Mouse (Mus musculus): ENCODE measurements at regions not wholly inside any gene's neighbourhood (a gene's known extent, or its start where the extent isn't known, plus 50 kb on each side); places are given as distances from the start of the nearest gene placed in this dataset.

DNA sequence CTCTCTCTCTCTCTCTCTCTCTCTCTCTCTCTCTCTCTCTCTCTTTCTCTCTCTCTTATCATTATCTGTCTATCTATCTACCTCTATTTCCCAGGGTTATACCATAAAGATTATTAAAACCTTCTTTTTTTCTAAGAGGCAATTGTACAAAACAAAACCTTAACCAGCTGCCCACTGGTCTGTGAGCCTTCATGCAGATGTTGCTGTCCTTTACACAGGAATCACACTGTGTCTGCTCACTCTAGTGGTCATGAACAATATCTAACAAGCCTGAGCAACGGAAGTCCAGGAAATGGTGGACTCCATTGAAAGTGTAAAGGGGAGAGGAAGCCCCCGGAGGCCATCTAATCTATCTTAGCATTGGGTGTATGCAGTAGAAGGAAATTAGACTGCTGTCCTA lies 156.9 kb upstream of the Sox11 start:
- DNase-seq (ENCODE audit: low spot score in 2 of 2), result no peak

DNA sequence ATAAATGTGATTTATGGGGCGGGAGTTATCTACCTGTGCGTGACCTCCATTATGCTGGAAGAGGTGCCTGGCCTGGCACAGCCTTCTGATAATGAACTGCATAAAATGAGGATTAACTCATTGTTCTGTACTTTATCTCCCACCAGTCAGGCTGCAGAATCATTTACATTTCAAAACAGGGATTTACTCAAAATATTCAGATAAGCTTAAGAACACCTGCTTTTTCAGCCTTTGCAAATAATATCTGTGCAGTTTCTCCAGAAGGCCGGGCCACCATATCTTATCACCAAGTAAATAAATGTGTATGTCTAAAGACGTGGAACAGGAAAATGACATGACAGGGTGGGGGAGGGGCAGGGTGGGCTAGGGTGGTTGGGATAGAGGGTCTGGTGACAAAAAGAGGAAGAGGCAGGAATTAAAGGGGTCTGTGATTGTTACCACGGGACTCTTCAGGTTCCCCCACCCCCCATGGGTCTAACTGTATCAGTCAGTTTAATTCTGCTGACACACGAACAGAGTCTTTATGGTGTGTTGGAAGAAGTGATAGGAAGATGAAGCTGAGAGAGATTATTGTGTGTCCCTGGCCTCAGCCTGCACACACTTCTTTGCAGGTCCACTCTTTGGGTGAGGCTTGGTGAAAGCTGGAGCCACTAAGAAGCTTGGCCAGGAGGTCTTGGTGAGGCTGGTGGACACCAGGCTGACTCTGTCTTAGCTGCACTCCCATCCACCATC lies 154.6 kb upstream of the Sox11 start:
- DNase-seq (ENCODE audit: low spot score in 2 of 2), result no peak

DNA sequence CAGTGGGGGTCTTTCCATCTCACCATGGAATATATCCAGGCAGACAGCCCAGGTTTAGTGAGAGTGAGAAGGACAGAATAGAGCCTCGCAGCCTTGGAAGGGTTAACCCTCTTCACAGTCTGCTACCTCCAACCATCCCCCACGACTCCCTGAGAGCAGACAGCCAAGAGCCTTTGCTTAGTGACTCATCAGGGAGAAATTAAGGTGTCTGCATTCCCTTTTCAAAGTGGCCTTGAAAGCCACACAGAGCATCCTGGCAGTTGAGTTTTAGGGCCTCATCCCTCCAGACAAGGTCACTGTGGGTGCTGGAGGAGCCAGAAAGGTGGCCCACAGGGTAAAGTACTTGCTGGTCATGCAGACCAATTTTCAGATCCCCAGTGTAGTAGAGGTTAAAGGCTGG lies 149.9 kb upstream of the Sox11 start:
- DNase-seq (ENCODE audit: low spot score in 2 of 2), result no peak

DNA sequence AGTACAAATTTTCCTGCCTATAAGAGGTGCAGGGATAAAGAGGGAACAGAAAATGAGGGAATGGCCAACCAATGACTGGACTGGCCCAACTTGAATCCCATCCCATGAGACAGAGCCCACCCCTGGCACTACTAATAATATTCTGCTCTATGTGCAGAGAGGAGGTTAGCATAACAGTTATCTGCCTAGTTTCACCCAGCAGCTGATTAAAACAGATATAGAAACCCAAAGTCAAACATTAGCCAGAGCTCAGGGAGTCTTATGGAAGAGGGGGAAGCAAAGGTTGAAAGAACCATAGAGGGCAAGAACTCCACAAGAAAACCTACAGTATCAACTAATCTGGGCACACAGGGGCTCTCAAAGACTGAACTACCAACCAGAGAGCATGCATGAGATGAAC lies 138.9 kb upstream of the Sox11 start:
- no peak for DNase-seq (ENCODE audit: low spot score in 2 of 2)

DNA sequence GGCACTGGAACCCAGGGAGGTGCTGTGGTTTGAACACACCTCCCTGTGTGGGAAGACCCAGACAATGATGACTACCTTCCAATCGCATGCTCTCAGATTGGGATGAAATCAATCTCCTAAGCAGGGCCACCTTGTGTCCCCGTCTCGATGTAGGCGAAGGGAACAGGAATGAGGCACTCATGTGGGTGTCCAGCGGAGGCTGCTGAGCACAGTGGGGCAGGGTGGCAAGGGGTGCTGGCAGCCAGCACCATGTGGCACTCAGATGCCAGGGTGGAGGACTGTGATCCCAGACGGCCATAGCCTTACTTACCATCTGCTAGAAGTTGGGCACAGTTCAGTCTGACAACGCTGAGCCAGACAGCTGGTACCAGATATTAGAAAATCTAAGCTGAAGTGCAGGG lies 137.2 kb upstream of the Sox11 start:
- DNase-seq (ENCODE audit: low spot score in 2 of 2), result no peak

DNA sequence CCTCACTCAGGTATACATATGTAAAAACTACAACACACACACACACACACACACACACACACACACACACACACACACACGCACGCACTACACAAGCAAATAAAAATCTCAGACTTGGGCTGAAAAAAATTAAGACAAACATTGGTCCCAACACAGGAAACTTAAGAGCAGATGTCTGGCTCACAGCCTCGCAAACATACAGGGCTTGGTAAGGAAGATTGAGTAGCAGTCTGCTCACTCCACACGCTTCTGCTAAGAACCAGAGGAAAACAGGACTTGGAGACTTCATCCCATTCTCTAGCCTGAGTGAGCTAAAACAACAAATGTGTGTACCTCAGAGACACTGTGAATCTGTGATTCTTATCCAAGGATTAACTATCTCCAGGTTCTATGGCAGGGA lies 132.3 kb upstream of the Sox11 start:
- no peak for DNase-seq (ENCODE audit: low spot score in 2 of 2)

DNA sequence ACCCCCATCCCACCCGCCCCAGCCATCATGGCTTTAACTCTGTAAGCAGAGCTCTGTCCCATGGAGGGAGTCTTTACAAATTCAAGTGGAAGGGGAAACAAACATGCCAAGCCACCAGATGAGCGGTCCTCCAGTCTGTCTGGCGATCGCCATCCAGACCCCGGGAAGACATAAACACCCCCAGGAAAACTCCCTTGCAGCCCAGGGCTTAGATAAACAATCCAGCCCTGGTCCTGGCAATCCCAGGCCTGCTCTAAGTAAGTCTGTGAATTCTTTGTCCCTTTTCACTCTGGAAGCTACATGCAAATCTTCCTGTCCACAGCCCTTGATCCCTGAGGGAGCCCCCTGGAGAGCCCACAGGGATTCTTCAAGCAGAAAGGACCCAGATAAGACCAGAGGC lies 129.2 kb upstream of the Sox11 start:
- no peak for DNase-seq (ENCODE audit: low spot score in 2 of 2)

DNA sequence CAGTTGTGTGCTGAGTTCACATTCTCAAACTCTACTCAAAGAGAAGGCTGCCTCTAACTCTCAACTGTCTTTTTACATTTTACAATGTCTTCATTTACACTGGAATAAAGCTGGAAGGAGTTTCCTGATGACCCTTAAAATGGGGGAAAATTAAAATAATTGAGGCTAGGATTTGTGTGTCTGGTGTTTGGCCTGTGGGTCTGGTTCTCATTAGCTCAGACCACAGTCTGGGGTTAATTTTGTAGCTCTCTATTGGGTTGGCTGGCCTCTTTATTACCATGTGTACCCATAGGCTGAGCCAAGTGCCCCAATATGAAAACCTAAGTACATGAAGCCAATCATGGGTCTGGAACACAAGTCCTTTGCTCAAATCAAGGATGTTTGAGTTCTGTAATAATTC lies 128.0 kb upstream of the Sox11 start:
- DNase-seq (ENCODE audit: low spot score in 2 of 2), result no peak

DNA sequence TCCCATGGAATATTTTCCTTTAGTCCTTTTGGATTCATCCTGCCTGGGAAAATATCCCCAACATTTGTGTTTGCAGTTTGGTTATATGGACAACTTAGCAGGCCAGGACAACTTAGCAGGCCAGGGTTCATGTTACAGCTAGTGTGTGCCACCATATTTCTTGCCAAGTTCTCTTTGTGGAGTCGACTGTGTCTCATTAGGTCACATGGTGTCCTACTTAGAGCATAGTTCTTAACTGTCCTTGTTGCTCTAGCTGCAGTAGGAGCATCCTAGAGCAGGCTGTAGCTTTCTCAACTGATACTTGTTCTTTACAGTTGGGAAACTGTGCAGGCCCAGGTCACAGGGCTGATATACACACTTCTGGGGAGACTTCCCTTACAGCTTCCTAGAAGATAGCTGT lies 126.4 kb upstream of the Sox11 start:
- DNase-seq (ENCODE audit: low spot score in 2 of 2), result no peak

DNA sequence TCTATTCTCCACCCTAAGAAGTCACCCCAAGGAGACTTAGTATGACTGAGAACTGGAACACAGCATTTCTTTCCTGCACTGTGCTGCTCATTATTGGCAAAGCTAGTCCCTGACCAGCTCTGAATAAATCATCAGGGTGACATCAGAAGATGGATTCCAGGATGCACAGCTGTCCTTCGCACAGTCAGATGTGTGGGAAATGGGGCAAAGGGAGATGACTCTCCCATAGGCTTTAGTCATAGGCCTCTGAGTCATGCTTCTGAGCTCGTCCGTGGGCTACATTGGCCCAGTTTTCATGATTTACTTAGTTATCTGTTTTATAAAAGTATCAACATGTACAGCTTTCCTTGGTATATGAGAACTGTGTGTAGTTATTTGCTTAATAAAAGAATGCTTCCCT lies 125.8 kb upstream of the Sox11 start:
- DNase-seq (ENCODE audit: low spot score in 2 of 2), result no peak

DNA sequence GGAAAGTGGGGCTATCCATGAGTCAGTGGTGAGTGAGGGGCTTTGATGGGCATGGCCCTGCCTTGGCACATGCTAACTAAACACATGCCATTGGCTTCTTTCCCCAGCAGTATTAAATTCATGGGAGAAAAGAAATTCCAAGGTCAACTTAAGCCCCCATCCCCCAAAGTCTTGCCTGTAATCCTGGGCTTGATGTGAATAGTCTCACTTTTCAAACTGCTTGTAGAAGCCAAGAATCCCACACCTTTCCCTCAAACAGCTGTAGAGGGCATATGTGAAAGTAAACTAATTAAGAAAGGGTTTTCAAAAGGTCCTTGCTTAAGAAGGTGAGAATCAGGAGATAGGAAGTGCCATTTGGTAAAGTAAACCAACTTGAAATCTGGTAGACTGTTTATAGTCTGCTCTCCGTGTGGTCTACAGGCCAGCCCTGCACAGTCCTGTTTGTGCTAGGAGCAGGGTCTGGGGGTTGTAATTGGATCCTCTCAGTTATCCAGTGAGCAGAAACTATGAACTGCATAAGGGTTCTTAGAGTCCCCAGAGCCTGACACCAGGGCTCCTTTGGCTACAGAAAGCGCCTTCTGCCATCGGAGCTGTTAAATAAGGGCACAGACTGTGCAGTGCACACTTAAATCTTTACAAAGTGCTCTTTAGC lies 123.3 kb upstream of the Sox11 start:
- no peak for DNase-seq (ENCODE audit: low spot score in 2 of 2)

DNA sequence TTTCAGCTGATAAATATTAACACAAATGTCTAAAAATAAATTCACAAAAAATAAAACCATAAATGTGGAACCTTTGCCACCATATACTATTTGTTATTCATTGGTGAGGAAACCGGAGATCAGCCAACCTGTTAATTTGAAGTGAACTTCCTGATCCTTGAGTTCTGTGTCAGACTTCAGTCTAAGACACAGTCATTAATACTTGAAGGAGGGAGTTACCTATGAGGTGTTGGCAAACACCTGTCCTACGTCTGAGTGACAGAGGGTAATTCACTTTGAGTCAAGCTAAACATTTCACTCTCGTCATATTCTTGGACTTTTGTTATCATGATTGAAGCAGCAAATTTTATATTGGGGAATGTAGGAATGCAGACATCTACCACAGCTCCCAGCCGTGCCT lies 116.3 kb upstream of the Sox11 start:
- no peak for DNase-seq (ENCODE audit: low spot score in 2 of 2)

DNA sequence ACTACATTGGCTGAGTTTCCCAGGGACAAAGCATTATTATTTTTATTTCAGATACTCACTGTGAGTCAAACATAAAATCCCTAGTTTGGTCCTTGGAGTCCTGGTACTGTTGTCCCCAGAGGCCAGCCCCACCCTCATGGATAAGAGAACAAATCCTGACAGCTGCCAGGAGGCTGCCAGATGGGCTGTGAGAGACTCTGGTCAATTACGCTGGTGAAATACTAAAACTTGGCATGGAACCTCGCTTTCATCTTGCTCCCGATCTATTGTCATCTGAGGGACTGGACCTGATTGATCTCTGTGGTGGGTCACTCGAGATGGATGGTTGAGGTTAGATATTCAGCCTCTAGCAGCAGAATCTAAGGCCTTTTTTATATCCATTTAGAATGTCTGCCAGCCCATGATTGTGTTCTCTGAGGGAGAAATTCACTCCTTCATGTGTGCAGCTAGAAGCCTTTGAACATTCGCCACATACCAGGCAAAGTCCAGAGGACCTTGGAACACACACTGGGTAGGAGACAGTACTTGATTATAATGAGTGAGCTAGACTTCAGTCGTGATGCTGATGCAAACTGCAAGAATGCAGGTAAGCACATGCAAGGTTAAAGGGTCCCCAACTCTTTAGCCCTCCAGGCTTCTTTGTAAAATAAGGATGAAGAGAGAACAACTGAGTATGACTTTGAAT lies 95.4 kb upstream of the Sox11 start:
- no peak for DNase-seq (ENCODE audit: low spot score in 2 of 2)

DNA sequence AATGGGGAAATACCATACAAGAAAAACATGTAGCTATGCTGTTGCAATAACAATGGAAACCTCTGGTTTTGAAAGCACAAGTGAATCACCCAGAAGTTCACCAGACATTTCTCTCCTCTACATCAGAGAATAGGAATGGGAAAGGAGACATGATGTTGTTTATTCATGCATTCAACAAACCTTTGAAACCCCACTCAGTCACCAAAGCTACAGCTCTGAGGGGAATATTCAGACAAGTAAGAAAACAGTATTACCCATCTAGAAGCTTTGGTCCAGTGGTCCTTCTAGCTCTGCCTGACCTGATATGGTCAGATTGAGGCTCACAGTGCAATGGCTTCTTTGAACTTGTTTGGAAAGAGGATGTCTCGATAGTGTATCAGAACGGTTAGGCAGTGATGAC lies 89.0 kb upstream of the Sox11 start:
- no peak for DNase-seq (ENCODE audit: low spot score in 2 of 2)

DNA sequence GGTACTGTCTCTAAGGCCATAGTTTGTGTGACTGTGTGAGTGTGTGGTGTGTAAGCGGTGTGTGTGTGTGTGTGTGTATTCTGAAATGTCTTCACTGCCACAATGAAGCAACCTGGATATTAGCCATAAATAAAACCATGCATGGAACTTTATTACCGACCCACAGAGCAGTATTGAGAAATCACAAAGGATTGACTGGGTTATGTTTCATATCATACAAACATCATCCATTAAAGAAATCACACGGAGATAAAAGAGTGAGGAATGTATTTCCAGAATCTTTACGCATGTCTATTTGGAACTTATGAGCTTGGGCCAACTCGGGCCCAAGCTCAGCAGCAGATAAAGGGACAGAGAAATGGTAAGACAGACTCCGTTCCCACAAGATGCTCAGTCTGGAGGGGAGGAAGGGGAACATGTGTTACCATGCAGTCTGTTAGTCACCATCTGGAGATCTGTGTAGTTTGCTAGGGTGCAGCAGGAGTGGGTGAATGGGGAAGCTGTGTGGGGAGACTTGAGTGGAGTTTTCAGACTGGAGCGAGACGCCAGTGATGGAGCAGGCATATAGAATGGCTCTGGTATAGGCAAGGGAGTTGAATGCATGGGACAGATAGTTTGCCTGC lies 75.1 kb upstream of the Sox11 start:
- no peak for DNase-seq (ENCODE audit: low spot score in 2 of 2)

DNA sequence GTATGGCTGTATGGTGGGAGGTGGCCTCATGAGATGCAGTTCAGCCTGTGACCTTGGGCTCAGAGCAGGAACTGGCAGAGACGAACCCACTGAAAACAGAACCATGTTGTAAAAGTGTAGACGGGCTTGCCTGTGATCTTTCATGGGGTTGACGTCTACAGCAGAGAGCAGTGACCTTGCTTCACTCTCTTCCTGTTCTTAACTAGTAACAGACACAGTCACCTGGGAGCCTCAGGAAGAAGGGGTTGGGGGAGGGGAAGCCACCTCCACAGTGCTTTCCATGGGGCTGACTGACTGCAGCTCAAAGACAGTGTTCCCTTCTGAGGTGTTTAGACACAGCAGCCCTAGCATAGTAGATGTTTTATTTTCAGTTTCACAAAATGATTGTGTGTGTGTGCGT lies 68.2 kb upstream of the Sox11 start:
- no peak for DNase-seq (ENCODE audit: low spot score in 2 of 2)

DNA sequence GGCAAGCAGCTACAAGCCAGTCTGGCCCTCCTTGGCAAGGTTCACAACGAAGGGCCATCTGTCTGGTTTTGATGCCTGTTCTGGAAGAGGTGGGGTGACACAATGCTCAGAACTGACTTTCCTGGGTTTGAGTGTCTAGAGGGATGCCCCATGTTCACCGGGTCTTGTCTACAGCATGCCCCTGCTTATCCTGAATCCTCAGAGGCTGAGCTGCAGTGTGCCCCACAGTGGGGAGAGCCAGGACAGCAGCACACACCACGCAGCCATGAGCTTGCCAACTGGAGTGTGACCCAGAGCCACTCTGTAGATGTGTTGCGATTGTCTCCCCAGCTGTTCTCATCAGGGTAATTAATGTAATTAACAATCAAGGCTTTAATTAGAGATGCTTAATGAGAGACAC lies 66.1 kb upstream of the Sox11 start:
- no peak for DNase-seq (ENCODE audit: low spot score in 2 of 2)

DNA sequence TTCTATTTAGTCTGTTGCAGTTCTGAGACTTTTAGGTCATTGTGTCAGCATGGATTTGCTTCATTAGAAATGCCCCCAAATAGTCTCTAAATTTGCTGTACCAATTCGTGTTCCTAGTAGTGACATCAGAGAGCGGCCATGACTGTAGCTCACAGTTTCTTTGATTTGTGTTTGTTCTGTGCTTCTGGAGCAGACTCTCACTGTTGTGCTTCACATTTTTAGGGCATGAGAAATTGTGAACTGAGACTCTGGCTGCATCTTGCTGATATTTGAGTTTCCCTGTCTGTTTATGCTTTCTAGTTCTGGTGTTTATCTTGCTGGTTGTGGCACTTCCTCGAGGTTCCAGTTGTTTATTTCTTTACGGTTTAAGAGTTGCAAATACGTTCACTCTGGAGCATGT lies 57.0 kb upstream of the Sox11 start:
- no peak for DNase-seq (ENCODE audit: low spot score in 2 of 2)
